Mouse (Mus musculus) right cerebral cortex, postnatal 14 days (tissue): Measurements from ENCODE around the gene Vps13d.

Experiments
- DNase-seq: peaks from one replicate; pipeline ENCODE4 v3.0.0; 2022

Vps13d gene

GRCm38 (mm10) chr4:144998808-144999571, 195.8 kb downstream of the Vps13d start:
- no peak for DNase-seq

- no peak for DNase-seq
Measured at GRCm38 (mm10) chr4:144997887-144998658, 196.7 kb downstream of the Vps13d start.

- no peak for DNase-seq
Measured at GRCm38 (mm10) chr4:144996996-144997820, 197.6 kb downstream of the Vps13d start.

GRCm38 (mm10) chr4:144995826-144996225, 199.0 kb downstream of the Vps13d start:
- no peak for DNase-seq

GRCm38 (mm10) chr4:144993047-144993917, 201.5 kb downstream of the Vps13d start:
- DNase-seq: no peak

- no peak for DNase-seq
Measured at GRCm38 (mm10) chr4:144992413-144992812, 202.4 kb downstream of the Vps13d start.

GRCm38 (mm10) chr4:144988443-144989206, 206.2 kb downstream of the Vps13d start:
- DNase-seq: no peak

GRCm38 (mm10) chr4:144986016-144986805, 208.6 kb downstream of the Vps13d start:
- no peak for DNase-seq

- no peak for DNase-seq
Measured at GRCm38 (mm10) chr4:144983821-144984371, 210.9 kb downstream of the Vps13d start.

- no peak for DNase-seq
Measured at GRCm38 (mm10) chr4:144983228-144983744, 211.5 kb downstream of the Vps13d start.

GRCm38 (mm10) chr4:144980811-144981551, 213.8 kb downstream of the Vps13d start:
- no peak for DNase-seq

- DNase-seq: no peak
Measured at GRCm38 (mm10) chr4:144980110-144980509, 214.7 kb downstream of the Vps13d start.

- no peak for DNase-seq
Measured at GRCm38 (mm10) chr4:144978039-144978438, 216.8 kb downstream of the Vps13d start.

GRCm38 (mm10) chr4:144977057-144977456, 217.7 kb downstream of the Vps13d start:
- DNase-seq: no peak

GRCm38 (mm10) chr4:144975505-144975904, 219.3 kb downstream of the Vps13d start:
- DNase-seq: no peak

GRCm38 (mm10) chr4:144974458-144974857, 220.3 kb downstream of the Vps13d start:
- no peak for DNase-seq

GRCm38 (mm10) chr4:144972948-144973720, 221.7 kb downstream of the Vps13d start:
- DNase-seq: no peak

GRCm38 (mm10) chr4:144971048-144971447, 223.8 kb downstream of the Vps13d start:
- no peak for DNase-seq
